Mouse (Mus musculus) hindbrain, embryonic 14.5 days (tissue): ENCODE measurements around the gene Vegfc. TPM values are rescaled to one million over a fixed set of nuclear protein-coding genes. Genes with fewer than 3 reads are reported as not detected.

Experiments
- ATAC-seq: fragments of 200-750 bp; cut with Nextera tagmentation; 2 replicates; pipeline ENCODE4 v1.8.0; 2017; ENCODE audit warnings: moderate number of reproducible peaks, mild to moderate bottlenecking, moderate TSS enrichment, moderate library complexity; ENCODE audit not compliant: low FRiP score
- DNase-seq: peaks from one replicate; pipeline ENCODE4 v3.0.0-alpha.2; 2015; ENCODE audit warnings: low spot score
- H3K27ac ChIP-seq: fragments of 300-500 bp; sonication (generic); 2 replicates; pipeline ENCODE4 v1.5.1; 2014; ENCODE audit warnings: mild to moderate bottlenecking, moderate library complexity
- H3K27me3 ChIP-seq: fragments of 300-500 bp; sonication (generic); 2 replicates; pipeline ENCODE4 v1.6.1; 2014; ENCODE audit warnings: mild to moderate bottlenecking, low read length, mixed read lengths; ENCODE audit not compliant: control insufficient read depth, insufficient read depth
- H3K36me3 ChIP-seq: fragments of 300-500 bp; sonication (generic); replicated peaks from 2 replicates; pipeline ENCODE4 v1.6.1; 2014; ENCODE audit not compliant: control insufficient read depth, insufficient read depth
- H3K4me1 ChIP-seq: fragments of 300-500 bp; sonication (generic); replicated peaks from 2 replicates; pipeline ENCODE4 v1.6.1; 2014; ENCODE audit warnings: antibody characterized with exemption, low read length, mixed read lengths; ENCODE audit not compliant: control insufficient read depth, insufficient read depth
- H3K4me2 ChIP-seq: fragments of 300-500 bp; sonication (generic); replicated peaks from 2 replicates; pipeline ENCODE4 v1.6.1; 2014; ENCODE audit warnings: mild to moderate bottlenecking, moderate library complexity
- H3K4me3 ChIP-seq: fragments of 300-500 bp; sonication (generic); replicated peaks from 2 replicates; pipeline ENCODE4 v1.5.1; 2014; ENCODE audit warnings: mild to moderate bottlenecking, low read length
- H3K9ac ChIP-seq: fragments of 300-500 bp; sonication (generic); 2 replicates; pipeline ENCODE4 v1.6.1; 2014
- H3K9me3 ChIP-seq: fragments of 300-500 bp; sonication (generic); 2 replicates; pipeline ENCODE4 v1.6.1; 2016; ENCODE audit warnings: low read length; ENCODE audit not compliant: control insufficient read depth
- WGBS: fragments of 180-500 bp; shearing (Covaris S2); extraction: QIAGEN DNeasy Blood & Tissue Kit; methylation state at CpG from one replicate; pipeline ENCODE4 v1.1.7; 2014; 5-methylcytosine and 5-hydroxymethylcytosine counted together
- polyA plus RNA-seq: library from polyadenylated mRNA; unstranded; fragments of >200 nt; fragmentation: Nextera tagmentation; extraction: Ambion mirVana; gene quantifications from 2 replicates; pipeline ENCODE4 v1.2.1, GENCODE M21; 2014

Gene Vegfc
- polyA plus RNA-seq, 1 experiment from 2014 or later: 5.2 TPM

DNA sequence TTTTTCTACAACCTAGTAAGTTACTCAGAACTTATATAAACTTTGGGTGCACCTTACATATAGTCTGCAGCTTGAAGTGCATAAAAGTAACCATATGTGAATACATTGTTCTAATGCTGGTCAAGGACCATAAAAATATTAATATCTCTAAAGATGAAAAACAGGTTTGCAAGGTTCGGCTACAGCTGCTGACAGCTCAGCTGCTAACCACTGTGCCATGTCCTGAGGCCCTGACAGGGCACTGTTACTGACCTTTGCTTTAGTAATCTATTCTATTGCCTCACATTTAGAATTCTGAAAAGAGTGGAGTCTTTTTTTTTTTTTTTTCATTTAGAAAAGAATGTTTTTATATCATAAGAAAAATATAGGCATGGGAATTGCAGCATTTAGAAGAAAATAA is 44.9 kb downstream of the Vegfc start:
- no peak overlapping the region for H3K27ac ChIP-seq
- DNase-seq: no peak
- H3K9me3 ChIP-seq: no peaks in the 10 kb centered on the region
- no peaks in the 10 kb centered on the region for H3K27me3 ChIP-seq
- H3K4me2 ChIP-seq: no peak overlapping the region
- H3K36me3 ChIP-seq: no peaks in the 10 kb centered on the region
- no peaks in the 10 kb centered on the region for H3K4me1 ChIP-seq
- WGBS: 66% methylated on average over 1 of the region's 1 CpGs
- H3K9ac ChIP-seq: no peak overlapping the region
- no peak overlapping the region for H3K4me3 ChIP-seq
- no peak for ATAC-seq

DNA sequence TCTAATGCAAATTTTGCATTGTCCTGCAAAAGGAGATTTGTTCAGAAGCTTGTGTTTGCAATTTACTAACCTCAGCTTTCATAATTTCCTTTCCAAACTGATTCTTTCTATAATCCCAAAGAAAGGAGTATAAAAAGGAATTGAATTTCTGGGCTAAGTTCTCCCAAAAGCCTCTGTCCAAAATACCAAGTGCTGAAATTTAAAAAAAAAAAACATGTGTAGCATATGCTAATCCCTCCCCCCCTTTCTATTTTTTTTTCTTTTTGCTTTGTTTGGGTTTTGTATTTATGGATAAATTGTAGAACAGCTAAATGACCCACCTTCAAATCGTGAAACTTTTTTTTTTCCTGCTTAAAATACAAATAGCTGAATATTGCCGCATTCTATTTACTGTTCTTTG is 53.2 kb downstream of the Vegfc start:
- Histone ChIP-seq H3K27me3 (no peaks in the 10 kb centered on the region), H3K9me3 (no peaks in the 10 kb centered on the region), H3K36me3 (no peaks in the 10 kb centered on the region), H3K9ac (no peak overlapping the region), H3K4me3 (no peak overlapping the region), H3K4me1 (no peaks in the 10 kb centered on the region), H3K4me2 (no peak overlapping the region), H3K27ac (no peak overlapping the region)
- no peak for ATAC-seq
- DNase-seq: no peak
- WGBS: 97% methylated on average over 2 of the region's 2 CpGs

DNA sequence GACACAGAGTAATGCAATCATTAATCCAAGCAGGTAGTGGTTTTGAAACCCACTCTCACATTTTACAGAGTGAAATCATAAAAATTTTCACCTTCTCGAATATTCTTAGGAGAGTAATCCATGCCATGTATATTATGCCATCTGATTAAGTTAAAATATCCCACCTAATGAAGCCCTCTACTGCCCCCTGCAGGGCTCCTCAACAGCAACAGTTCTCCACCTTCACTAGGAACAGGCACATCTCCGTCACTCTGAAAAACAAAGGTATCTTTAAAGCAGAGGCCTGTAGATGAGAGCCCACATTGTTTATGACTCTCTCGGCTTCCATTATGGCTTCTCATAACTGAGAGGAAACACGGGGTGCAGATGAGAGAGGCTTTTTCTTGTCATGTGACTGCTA is 75.8 kb downstream of the Vegfc start:
- Histone ChIP-seq H3K4me3 (no peak overlapping the region), H3K4me1 (no peaks in the 10 kb centered on the region), H3K27me3 (no peaks in the 10 kb centered on the region), H3K36me3 (no peaks in the 10 kb centered on the region), H3K9ac (no peak overlapping the region), H3K27ac (no peak overlapping the region), H3K4me2 (no peak overlapping the region), H3K9me3 (no peaks in the 10 kb centered on the region)
- DNase-seq (peak; percentile 49), ATAC-seq (no peak)
- 63% methylated on average over 4 of the region's 4 CpGs for WGBS

DNA sequence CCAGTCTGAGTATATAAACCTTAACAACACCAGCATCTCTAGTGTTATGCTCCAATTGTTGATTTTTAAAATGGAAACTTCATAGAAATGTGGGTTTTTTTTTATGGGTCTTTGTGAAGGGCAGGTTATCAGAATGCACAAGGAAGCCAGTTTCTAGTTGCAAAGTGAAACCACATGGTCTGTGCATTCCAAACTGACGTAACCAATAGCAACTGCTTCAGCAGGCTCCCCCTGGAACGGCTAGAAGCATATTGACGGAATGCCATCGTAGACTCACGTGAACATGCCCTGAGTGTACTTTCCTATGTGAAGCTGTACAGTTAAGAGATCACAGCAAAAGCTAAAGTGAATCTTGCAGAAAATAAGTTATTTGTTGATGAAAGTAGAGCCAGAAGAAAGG is 86.1 kb downstream of the Vegfc start:
- peak; percentile 70; the same call in 1 of the 2 replicates for ATAC-seq
- Histone ChIP-seq H3K27ac (no peak overlapping the region), H3K4me1 (peaks cover 4% of the 10 kb centered on the region; the same call in 1 of the 2 replicates), H3K36me3 (no peaks in the 10 kb centered on the region), H3K9me3 (no peaks in the 10 kb centered on the region), H3K9ac (no peak overlapping the region), H3K4me2 (peak overlapping the region; percentile 13), H3K4me3 (no peak overlapping the region), H3K27me3 (no peaks in the 10 kb centered on the region)
- no peak for DNase-seq
- 11% methylated on average over 5 of the region's 5 CpGs for WGBS

DNA sequence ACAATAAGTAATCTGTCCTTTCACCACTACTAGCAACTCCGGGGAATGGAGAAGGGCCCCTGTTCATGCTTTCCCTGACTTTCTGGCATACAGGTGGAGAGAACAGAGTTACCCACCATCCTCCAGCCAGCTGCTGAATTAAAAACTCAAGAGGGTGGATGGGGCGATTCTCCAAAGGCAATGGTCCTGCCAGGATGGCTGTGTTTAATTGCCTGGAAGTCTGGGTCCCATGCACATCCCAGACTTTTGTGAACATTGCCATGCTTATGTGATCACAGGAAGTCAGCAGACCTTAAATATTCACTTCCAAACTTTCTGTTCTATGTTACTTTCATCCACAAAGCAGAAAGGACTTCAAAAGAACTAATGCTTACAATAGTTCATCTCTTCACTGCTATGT is 107.9 kb downstream of the Vegfc start:
- ATAC-seq (no peak), DNase-seq (no peak)
- Histone ChIP-seq H3K9ac (no peak overlapping the region), H3K27me3 (no peaks in the 10 kb centered on the region), H3K36me3 (no peaks in the 10 kb centered on the region), H3K27ac (no peak overlapping the region), H3K4me1 (no peaks in the 10 kb centered on the region), H3K4me2 (no peak overlapping the region), H3K9me3 (no peaks in the 10 kb centered on the region), H3K4me3 (no peak overlapping the region)
- WGBS: 92% methylated on average over 2 of the region's 2 CpGs

DNA sequence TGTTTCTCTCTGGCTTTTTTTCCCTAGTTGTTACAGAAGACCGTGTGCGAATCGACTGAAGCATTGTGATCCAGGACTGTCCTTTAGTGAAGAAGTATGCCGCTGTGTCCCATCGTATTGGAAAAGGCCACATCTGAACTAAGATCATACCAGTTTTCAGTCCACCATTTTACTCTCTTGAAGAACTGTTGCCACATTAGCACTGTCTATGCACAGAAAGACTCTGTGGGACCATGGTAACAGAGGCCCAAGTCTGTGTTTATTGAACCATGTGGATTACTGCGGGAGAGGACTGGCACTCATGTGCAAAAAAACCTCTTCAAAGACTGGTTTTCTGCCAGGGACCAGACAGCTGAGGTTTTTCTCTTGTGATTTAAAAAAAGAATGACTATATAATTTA is 108.5 kb downstream of the Vegfc start:
- Histone ChIP-seq H3K36me3 (no peaks in the 10 kb centered on the region), H3K4me3 (no peak overlapping the region), H3K4me1 (no peaks in the 10 kb centered on the region), H3K27ac (no peak overlapping the region), H3K27me3 (no peaks in the 10 kb centered on the region), H3K9ac (no peak overlapping the region), H3K4me2 (no peak overlapping the region), H3K9me3 (no peaks in the 10 kb centered on the region)
- WGBS: 91% methylated on average over 6 of the region's 6 CpGs
- no peak for DNase-seq
- no peak for ATAC-seq

DNA sequence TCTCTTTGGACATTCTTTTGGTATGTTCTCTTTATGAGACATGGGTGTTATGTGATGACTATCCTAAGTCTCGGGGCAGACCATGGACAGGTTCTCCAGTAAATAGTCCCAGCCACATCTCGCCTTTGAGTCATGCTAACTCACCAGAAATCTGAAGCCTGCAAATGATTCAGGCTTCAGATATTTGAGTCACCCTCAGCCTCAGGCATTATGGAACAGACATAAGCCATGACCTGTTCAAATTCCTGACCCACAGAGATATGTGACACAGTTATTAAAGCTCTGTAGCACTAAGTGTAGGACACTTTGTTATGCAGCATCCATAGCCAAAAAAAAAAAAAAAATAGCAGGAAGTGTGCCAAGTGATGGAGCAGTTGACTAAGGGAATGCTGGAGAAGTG is 138.8 kb downstream of the Vegfc start:
- ATAC-seq (no peak), DNase-seq (no peak)
- Histone ChIP-seq H3K9ac (no peak overlapping the region), H3K4me1 (no peaks in the 10 kb centered on the region), H3K36me3 (no peaks in the 10 kb centered on the region), H3K4me2 (no peak overlapping the region), H3K4me3 (no peak overlapping the region), H3K9me3 (no peaks in the 10 kb centered on the region), H3K27me3 (no peaks in the 10 kb centered on the region), H3K27ac (no peak overlapping the region)
- 94% methylated on average over 2 of the region's 2 CpGs for WGBS

DNA sequence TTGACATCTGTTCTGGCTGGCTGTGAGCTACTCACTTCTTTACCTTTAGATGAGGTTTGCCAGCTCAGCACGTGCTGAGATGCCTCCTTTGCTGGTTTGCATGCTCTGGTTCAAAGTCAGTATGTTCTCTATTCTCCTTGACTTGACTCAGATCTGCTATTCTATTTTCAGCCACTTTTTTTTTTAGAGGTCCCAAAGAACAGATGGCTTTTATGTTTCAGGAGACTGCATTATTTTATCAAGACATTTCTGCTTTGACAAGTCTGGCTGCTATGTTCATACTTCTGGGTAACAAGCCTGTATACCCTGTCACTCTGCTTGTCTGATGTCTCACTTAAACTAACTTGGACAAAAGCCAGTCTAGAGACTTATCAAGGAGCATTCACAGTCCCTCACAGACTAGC is 151.4 kb downstream of the Vegfc start:
- no peak overlapping the region for H3K4me3 ChIP-seq
- ATAC-seq (no peak), DNase-seq (no peak)
- H3K4me2 ChIP-seq: no peak overlapping the region
- no peaks in the 10 kb centered on the region for H3K27me3 ChIP-seq
- H3K27ac ChIP-seq: no peak overlapping the region
- H3K36me3 ChIP-seq: no peaks in the 10 kb centered on the region
- H3K9ac ChIP-seq: no peak overlapping the region
- H3K4me1 ChIP-seq: no peaks in the 10 kb centered on the region
- H3K9me3 ChIP-seq: no peaks in the 10 kb centered on the region
- WGBS: 50% methylated on average over 1 of the region's 1 CpGs

DNA sequence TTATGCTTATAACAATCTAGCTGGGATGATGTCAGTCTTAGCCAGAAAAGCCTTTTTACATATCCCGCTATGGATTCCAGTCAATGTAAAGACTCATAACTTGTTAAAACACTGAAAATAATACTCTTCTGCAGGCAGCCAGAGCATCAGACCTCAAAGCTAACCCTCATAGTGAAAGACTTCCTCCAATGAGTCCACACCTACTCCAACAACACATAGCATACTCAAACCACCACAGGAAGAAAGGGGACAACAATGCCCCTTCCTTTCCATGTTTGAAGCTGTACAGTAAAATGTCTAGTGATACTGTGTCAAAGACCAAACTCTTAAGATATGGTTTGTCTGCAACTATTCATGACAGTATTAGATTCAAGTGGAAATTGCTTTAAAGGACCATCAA is 153.2 kb downstream of the Vegfc start:
- no peak for ATAC-seq
- H3K9me3 ChIP-seq: no peaks in the 10 kb centered on the region
- whole genome bisulfite sequencing: 98% methylated on average over 1 of the region's 1 CpGs

DNA sequence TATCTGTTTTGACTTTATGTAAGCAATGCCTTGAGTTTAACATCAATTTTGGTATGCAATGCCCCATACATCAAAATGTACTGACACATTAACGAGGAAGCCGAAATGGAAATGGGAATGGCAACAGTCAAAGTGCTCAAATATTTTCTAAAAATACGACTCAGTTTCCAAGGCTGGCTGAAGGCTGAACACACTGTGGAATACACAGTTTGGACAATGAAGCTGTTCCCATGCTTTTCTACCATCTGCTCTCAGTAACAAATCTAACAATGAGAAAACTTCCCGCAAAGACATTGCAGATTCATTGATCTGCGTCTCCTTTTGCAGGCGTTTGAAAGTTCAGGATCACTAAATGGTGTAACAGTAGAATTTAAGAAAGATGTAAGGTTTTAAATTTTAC is 155.9 kb downstream of the Vegfc start:
- Histone ChIP-seq H3K27me3 (no peaks in the 10 kb centered on the region), H3K9ac (no peak overlapping the region), H3K36me3 (no peaks in the 10 kb centered on the region), H3K27ac (no peak overlapping the region), H3K9me3 (no peaks in the 10 kb centered on the region), H3K4me3 (no peak overlapping the region), H3K4me2 (no peak overlapping the region), H3K4me1 (no peaks in the 10 kb centered on the region)
- DNase-seq (no peak), ATAC-seq (no peak)
- WGBS: 95% methylated on average over 6 of the region's 6 CpGs

More for the DNA sequence above, 153.2 kb downstream of the Vegfc start:
- H3K4me2 ChIP-seq: no peak overlapping the region
- no peak overlapping the region for H3K9ac ChIP-seq
- no peak for DNase-seq
- no peak overlapping the region for H3K27ac ChIP-seq
- no peaks in the 10 kb centered on the region for H3K4me1 ChIP-seq
- no peaks in the 10 kb centered on the region for H3K27me3 ChIP-seq
- H3K36me3 ChIP-seq: no peaks in the 10 kb centered on the region
- no peak overlapping the region for H3K4me3 ChIP-seq
